Mouse (Mus musculus) right cerebral cortex, adult 2 months (tissue): ENCODE data around the gene Tmc6.

Experiments
- DNase-seq, 2 experiments: peaks; one replicate each; pipeline ENCODE4 v3.0.0; 2021 to 2022; ENCODE audit warnings: low spot score in 2 of 2

The Tmc6 gene

DNA sequence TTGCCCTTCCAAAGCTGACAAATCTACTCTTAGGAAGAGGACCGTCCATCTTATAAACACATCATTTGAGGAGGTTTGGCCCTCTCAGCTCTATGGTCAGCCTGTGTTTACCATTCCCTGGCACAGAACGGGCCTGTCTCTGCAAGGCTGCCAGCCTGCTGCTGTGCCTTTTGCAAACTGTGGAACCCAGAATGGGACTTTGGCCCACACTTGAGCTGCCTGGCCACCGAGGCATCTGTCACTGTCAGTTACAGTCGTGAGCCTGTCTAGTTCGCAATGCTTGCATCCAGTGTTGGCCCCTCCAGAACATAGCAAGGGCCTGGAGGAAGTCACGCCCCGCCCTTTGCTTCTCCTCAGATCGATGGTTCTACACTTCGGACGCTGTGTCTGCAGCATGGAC, 22.7 kb downstream of the Tmc6 start:
- no peak for DNase-seq

- DNase-seq, result no peak
Observed at GRCm38 (mm10) chr11:117755891-117756290, 26.1 kb downstream of the Tmc6 start.

DNA sequence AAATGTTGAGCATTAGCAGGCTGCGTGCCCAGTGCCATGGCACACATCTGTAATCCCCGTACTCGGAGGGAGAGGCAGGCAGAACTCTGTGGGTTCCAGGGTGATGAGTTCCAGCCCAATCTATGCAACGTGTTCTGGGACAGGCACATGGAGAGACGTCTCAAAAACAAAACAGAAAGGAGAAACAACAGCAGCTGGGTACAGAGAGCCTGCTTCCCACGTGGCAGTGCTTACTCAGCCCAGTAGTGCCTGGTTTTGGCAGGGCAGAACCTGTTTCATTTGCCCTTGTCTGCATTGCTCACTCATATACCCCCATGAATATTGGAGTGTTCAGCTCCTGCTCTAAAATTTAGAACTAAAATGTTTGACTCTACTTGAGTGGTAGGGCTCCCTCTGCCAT, 30.5 kb downstream of the Tmc6 start:
- DNase-seq, result no peak

DNA sequence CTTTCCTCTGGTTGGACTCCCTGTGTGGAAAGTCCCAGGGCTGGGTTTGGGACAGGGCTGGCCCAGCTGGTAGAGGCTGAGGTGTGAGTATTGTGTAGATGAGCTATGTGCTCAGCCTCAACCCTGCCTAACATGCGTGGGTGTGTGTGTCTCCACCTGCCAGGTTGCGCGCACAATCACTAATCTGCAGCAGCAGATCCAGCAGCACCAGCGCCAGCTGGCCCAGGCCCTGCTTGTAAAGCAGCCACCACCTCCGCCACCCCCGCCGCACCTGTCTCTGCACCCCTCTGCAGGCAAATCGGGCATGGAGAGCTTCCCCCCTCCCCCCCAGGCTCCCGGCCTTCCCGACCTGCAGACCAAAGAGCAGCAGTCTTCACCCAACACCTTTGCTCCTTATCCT, 32.6 kb downstream of the Tmc6 start:
- DNase-seq, result peak; percentile 82 to 85

DNA sequence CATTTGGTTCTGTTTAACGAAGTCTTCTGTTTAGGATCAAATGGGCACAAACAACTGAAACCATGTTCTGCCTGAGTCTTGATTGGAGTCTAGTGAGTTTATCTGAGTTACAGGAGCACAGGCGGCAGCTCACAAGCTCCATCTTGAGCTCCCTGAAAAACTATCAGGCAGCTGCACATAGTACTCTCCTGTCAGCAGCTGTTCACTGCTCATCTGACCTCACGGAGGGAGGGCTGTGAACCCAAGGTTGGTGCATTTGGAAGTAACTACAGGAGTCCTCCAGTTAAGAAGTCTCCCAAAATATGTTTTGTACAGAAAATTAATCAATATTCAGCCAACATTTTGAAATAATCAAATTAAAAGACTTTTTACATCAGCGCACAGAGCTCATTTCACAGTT, 33.4 kb downstream of the Tmc6 start:
- DNase-seq, result no peak

DNA sequence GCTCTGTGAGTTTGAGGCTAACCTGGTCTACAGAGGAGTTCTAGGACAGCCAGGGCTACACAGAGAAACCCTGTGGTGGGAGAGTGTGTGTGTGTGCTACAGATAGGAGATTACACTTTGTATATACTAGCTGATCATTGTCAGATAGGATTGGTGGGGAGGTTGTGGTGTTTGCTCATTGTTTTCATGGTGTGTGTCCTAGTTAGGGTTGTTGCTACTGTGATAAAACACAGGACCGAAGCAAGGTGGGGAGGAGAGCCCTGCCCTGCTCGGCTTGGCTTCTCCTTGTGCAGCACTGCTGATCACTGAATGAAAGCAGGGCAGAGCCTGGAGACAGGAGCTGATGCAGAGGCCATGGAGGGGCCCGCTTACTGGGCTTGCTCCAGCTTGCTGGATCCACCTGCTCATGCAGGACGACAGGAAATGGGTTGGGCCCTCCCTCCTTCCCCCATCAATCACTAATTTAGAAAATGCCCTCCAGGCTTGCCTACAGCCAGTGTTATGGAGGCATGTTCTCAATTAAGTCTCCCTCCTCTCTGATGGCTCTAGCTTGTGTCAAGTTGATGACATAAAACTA, 38.5 kb downstream of the Tmc6 start:
- DNase-seq, result no peak

DNA sequence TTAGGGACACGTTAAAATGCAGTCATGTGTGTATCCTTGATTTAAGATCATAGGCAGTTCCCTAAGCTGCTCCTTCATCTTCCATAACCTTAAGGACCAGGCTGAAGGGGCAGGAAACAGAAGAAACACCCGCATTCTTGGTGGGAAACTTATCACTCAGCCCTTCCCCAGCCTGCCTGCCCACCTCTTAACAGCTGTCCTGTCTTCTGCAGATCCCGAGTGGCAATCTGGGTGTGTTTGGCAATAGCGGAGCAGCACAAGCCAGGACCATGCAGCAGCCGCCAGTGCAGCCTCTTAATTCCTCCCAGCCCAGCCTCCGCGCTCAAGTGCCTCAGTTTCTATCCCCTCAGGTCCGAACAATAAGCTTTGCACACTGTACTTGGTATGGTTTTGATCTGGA, 39.3 kb downstream of the Tmc6 start:
- no peak for DNase-seq

DNA sequence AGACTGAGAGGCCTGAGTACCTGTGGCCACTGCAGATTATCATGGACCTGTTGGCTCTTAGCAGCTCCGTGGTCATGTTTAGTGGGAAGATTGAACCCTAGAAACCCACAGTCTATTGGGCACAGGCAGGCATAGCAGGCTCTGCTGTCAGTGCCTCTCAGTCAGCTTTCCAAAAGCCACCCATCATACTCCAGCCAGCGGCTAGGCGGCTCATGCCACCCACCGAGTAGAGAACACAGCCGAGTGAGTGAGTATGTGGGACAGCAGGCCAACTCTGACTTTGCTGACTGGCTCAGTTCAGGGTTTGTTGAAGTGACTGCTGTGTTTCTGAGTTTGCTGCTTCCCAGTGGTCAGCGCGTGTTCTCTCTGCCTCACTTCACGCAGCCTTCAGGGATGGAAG, 39.8 kb downstream of the Tmc6 start:
- DNase-seq, result no peak

GRCm38 (mm10) chr11:117741128-117741527, 40.9 kb downstream of the Tmc6 start:
- no peak for DNase-seq

DNA sequence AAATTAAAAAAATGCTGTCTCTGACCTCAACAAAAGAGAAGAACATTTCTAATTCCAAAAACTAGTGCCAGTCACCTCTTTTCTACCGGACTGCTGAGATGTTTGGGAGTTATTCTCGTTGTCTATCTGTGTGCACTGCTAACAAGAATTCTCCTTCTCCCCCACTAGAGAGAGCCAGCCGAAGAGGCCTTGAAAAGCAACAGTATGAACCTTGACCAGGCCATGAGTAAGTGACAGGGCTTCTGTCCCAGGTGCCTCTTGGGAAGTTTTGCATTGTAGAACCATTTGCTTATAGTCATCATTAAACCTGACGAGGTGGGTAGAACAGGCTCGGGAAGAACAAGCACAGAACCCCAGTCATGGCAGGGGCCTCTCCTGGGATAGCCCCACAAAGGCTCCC, 43.9 kb downstream of the Tmc6 start:
- no peak for DNase-seq

DNA sequence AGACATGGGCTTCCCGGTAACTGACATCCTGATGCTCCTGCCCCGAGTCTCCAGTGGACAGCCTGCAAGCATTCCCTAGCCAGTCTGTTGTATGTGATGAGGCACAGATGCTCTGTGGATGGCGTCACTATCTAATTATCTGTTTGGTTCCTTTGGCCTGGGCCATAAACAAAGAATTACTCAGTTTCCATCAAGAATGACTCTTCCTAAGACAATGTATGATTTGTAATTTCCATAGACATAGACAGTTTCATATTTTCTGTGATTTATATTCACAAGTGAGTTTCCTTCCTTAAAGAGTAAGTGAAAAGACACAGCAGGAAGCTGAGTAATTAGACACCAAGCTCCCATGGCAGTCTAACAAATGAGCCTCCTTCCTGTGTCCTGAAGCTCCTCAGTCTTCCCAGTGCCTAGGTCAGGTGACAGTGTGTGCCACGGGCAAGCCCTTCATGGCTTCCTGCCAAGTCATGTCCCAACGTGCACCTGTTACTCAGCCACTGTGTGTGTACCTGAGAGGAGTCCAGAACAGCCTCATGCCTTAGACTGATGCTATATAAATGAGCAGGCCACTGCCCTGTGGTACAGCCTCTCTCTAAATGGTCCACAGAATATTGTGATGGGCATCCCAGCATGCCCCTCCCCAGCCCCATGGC, 45.8 kb downstream of the Tmc6 start:
- no peak for DNase-seq

DNA sequence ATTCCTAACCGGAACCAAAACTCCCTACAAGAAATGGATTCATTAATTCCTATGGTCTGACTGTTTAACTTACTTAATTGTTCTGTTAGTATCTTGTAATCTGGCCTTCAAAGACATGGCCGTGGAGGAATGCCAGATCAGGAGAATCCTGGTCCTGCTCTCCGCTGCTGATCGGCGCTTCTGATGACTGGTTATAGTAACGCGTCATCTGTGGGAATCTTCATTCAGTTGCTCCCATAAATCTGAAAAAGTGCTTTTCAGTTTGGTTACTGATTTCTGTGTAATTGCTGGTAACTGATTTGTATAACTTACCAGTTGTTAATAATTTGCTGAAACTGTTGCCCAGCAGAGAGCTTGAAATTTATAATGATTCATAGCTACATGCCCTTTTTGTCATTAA, 50.5 kb downstream of the Tmc6 start:
- DNase-seq, result no peak

- peak in 1 of 2 experiments; percentile 52 for DNase-seq
Observed at GRCm38 (mm10) chr11:117730490-117730838, 51.5 kb downstream of the Tmc6 start.

DNA sequence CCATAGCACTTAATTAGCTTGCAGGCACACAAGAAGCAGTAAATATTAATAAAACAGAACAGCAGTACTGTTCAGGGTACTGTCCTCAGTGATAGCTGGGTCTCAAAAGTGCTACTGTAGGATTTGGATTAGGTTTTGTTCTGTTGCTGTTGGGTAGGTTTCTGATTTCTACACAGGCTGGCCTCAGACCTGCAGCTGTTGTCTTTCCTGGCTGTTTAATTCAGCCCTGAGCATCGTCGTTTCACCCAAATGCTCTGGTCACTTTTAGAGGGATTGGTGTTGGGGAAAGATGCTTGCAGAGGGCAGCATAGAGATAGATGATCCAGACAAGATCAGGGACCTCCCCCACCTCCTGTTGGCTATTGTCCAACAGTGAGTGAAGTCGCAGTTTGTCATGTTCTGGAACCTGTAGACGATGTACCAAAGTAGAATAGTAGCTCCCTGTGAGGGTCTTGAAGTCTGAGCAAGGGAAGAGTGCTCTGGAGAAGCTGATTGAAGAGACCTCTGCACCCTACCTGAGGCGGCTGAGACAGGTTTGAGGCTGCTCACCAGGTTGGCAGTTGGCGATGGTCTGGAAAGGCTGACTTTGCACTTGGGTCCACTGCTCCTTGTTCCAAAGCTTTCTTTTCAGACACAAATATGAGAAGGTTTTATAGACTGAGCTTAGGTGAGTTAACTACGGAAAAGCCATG, 52.1 kb downstream of the Tmc6 start:
- DNase-seq, result no peak

- no peak for DNase-seq
Observed at GRCm38 (mm10) chr11:117729341-117729740, 52.7 kb downstream of the Tmc6 start.

DNA sequence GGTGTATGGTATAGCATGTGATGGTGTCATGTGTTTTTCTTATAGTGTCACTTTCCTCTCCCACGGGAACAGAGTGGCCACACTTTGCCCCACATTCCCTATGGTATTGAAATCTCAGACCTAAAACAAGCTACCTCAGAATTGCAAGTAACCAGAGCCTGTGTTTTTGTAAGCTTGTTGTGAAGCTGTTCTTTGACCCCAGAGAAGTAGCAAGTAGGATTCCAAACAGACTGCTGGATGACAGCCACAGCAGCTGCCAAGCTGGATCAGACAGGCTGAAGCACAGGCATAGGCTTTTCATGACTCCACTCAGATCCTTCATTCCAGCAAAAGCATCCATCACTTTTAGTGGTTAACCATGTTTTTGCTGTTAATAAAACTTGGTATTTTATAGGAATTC, 53.2 kb downstream of the Tmc6 start:
- no peak for DNase-seq

DNA sequence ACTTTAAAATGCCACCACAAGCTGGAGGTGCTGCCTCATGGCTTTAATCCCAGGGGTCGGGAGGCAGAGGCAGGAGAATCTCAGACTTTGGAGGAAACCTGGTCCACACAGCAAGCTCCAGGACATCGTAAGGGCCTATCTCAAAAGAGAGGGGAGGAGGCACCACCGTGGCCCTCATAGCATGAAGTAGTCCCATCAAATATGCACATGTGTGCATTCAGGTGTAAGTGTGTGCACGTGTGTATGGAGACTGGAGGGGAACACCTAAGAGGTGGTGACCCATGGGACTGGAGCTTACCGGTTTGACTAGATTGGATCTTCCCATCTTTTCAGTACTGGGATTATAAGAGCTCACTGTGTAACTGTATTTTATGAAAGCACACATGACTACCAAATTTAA, 53.8 kb downstream of the Tmc6 start:
- no peak for DNase-seq

GRCm38 (mm10) chr11:117727031-117727430, 55.0 kb downstream of the Tmc6 start:
- no peak for DNase-seq

DNA sequence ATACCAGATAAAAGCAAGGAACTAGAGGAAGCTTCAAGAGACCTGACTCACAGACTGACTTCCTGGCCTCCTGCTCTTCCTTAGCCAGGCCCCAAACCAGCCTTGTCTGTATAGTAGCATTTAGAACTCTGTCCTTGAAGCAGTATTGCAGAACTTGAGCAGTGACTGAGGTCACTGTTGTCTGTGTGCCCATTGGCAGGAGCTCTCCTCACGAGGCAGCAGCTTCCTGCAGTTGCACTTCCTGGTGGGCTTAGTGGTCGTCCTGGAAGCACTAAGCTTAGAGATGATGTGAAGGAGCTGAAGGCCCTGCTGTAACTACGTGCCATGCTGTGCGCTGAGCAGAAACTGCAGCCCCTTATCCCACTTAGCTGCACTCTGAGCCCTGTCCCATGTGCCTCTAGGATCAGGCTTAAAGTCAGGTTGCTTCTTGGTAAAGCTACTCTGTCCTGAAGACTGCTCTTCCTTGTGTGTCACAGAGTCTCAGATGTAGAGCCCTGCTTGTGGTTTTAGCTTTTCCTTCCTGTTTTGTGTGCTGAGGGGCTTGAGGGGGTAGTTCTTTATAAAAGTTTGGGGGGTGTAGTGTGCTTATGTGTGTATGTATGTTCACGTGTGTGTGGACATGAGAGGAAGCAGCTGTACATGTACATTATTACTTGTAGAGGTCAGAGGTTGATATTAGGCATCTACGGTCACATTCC, 57.2 kb downstream of the Tmc6 start:
- no peak for DNase-seq

DNA sequence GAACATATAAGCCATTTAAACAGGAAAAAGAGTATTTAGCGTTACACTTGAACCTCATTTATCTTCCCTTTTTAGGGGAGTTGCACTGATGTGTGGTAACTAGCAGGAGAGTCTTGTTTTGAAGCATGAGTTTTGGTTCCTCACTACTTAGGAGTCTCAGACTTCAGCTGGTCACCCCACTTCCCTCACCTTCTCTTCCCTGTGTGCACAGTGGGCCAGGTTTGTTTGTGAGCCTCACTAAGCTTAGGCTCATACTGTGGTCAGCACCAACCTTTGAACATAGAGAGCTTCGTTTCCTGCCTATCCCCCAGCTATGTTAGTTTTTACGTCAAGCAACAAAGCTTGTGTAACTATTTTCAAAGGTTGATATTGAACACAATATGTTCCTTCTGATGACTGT, 63.2 kb downstream of the Tmc6 start:
- DNase-seq, result no peak
